Mouse (Mus musculus): ENCODE results near the gene Ap2a2. TPM values are rescaled to one million over a fixed set of nuclear protein-coding genes. Genes with fewer than 3 reads are reported as not detected.

Ap2a2 gene
- polyA plus RNA-seq, 2 experiments = 39.5 to 71.6 TPM

GRCm38 (mm10) chr7:141566587-141566986 is 4.6 kb downstream of the Ap2a2 start:
- no peak overlapping the region for H3K4me2 ChIP-seq (replicated peaks; ENCODE audit: low read depth, low read length, severe bottlenecking)
- no peak for TF ChIP-seq POLR2A (IDR thresholded peaks at IDR 0.05; ENCODE audit: borderline replicate concordance, extremely low read depth, insufficient read depth, insufficient read length)
- DNase-seq (ENCODE audit: low spot score) (no peak), ATAC-seq (ENCODE audit: low FRiP score, low read depth) (no peak)
- H3K9me3 ChIP-seq (ENCODE audit: control insufficient read depth, low read length) = no peaks in the 10 kb centered on the region
- no peak overlapping the region for H3K27ac ChIP-seq (replicated peaks; ENCODE audit: low read depth, low read length)
- peaks cover 19% of the 10 kb centered on the region for H3K4me1 ChIP-seq (ENCODE audit: control insufficient read depth, insufficient read depth, low read length)
- no peak overlapping the region for H3K9ac ChIP-seq (ENCODE audit: low read depth, low read length, severe bottlenecking)
- 87% methylated on average over 7 of the region's 7 CpGs for WGBS
- no peaks in the 10 kb centered on the region for H3K27me3 ChIP-seq (ENCODE audit: control insufficient read depth, insufficient read depth, low read length)
- H3K36me3 ChIP-seq (ENCODE audit: control insufficient read depth, insufficient read depth, low read length) = peaks cover 9% of the 10 kb centered on the region; the same call in 1 of the 2 replicates
- H3K4me3 ChIP-seq (replicated peaks; ENCODE audit: low read length) = no peak overlapping the region

- H3K4me1 ChIP-seq (ENCODE audit: control insufficient read depth, insufficient read depth, low read length) = peaks cover 5% of the 10 kb centered on the region
- no peak overlapping the region for H3K27ac ChIP-seq (replicated peaks; ENCODE audit: low read depth, low read length)
- ATAC-seq (ENCODE audit: low FRiP score, low read depth) (no peak), DNase-seq (ENCODE audit: low spot score) (no peak)
- peaks cover 7% of the 10 kb centered on the region for H3K36me3 ChIP-seq (ENCODE audit: control insufficient read depth, insufficient read depth, low read length)
- H3K4me2 ChIP-seq (replicated peaks; ENCODE audit: low read depth, low read length, severe bottlenecking) = no peak overlapping the region
- H3K4me3 ChIP-seq (replicated peaks; ENCODE audit: low read length) = no peak overlapping the region
- H3K9me3 ChIP-seq (ENCODE audit: control insufficient read depth, low read length) = no peaks in the 10 kb centered on the region
- 80% methylated on average over 9 of the region's 9 CpGs for WGBS
- no peaks in the 10 kb centered on the region for H3K27me3 ChIP-seq (ENCODE audit: control insufficient read depth, insufficient read depth, low read length)
- TF ChIP-seq POLR2A (IDR thresholded peaks at IDR 0.05; ENCODE audit: borderline replicate concordance, extremely low read depth, insufficient read depth, insufficient read length) = no peak
- H3K9ac ChIP-seq (ENCODE audit: low read depth, low read length, severe bottlenecking) = no peak overlapping the region
These were observed 7.4 kb downstream of the Ap2a2 start for GRCm38 (mm10) chr7:141569283-141569803.

GRCm38 (mm10) chr7:141569916-141570315 is 7.9 kb downstream of the Ap2a2 start:
- Histone ChIP-seq H3K9ac (ENCODE audit: low read depth, low read length, severe bottlenecking) (no peak overlapping the region), H3K4me1 (ENCODE audit: control insufficient read depth, insufficient read depth, low read length) (no peaks in the 10 kb centered on the region), H3K27me3 (ENCODE audit: control insufficient read depth, insufficient read depth, low read length) (no peaks in the 10 kb centered on the region), H3K4me3 (replicated peaks; ENCODE audit: low read length) (no peak overlapping the region), H3K36me3 (ENCODE audit: control insufficient read depth, insufficient read depth, low read length) (peaks cover 5% of the 10 kb centered on the region), H3K27ac (replicated peaks; ENCODE audit: low read depth, low read length) (no peak overlapping the region), H3K9me3 (ENCODE audit: control insufficient read depth, low read length) (no peaks in the 10 kb centered on the region), H3K4me2 (replicated peaks; ENCODE audit: low read depth, low read length, severe bottlenecking) (no peak overlapping the region)
- no peak for TF ChIP-seq POLR2A (IDR thresholded peaks at IDR 0.05; ENCODE audit: borderline replicate concordance, extremely low read depth, insufficient read depth, insufficient read length)
- no peak for ATAC-seq (ENCODE audit: low FRiP score, low read depth)
- WGBS = 92% methylated on average over 3 of the region's 3 CpGs
- no peak for DNase-seq (ENCODE audit: low spot score)

- no peak overlapping the region for H3K4me3 ChIP-seq (replicated peaks; ENCODE audit: low read length)
- 78% methylated on average over 4 of the region's 4 CpGs for whole genome bisulfite sequencing
- H3K4me1 ChIP-seq (ENCODE audit: control insufficient read depth, insufficient read depth, low read length) = no peaks in the 10 kb centered on the region
- no peak for TF ChIP-seq POLR2A (IDR thresholded peaks at IDR 0.05; ENCODE audit: borderline replicate concordance, extremely low read depth, insufficient read depth, insufficient read length)
- H3K27ac ChIP-seq (replicated peaks; ENCODE audit: low read depth, low read length) = no peak overlapping the region
- no peak overlapping the region for H3K4me2 ChIP-seq (replicated peaks; ENCODE audit: low read depth, low read length, severe bottlenecking)
- H3K9ac ChIP-seq (ENCODE audit: low read depth, low read length, severe bottlenecking) = no peak overlapping the region
- ATAC-seq (ENCODE audit: low FRiP score, low read depth) (no peak), DNase-seq (ENCODE audit: low spot score) (no peak)
- H3K36me3 ChIP-seq (ENCODE audit: control insufficient read depth, insufficient read depth, low read length) = no peaks in the 10 kb centered on the region; the same call in none of the 2 replicates
- no peaks in the 10 kb centered on the region for H3K9me3 ChIP-seq (ENCODE audit: control insufficient read depth, low read length)
- no peaks in the 10 kb centered on the region for H3K27me3 ChIP-seq (ENCODE audit: control insufficient read depth, insufficient read depth, low read length)
These were observed 8.8 kb downstream of the Ap2a2 start for GRCm38 (mm10) chr7:141570625-141571295.

- Histone ChIP-seq H3K27ac (replicated peaks; ENCODE audit: low read depth, low read length) (no peak overlapping the region), H3K4me1 (ENCODE audit: control insufficient read depth, insufficient read depth, low read length) (no peaks in the 10 kb centered on the region), H3K36me3 (ENCODE audit: control insufficient read depth, insufficient read depth, low read length) (no peaks in the 10 kb centered on the region; the same call in 1 of the 2 replicates), H3K27me3 (ENCODE audit: control insufficient read depth, insufficient read depth, low read length) (no peaks in the 10 kb centered on the region), H3K9me3 (ENCODE audit: control insufficient read depth, low read length) (no peaks in the 10 kb centered on the region), H3K4me2 (replicated peaks; ENCODE audit: low read depth, low read length, severe bottlenecking) (no peak overlapping the region), H3K4me3 (replicated peaks; ENCODE audit: low read length) (no peak overlapping the region), H3K9ac (ENCODE audit: low read depth, low read length, severe bottlenecking) (no peak overlapping the region)
- ATAC-seq (ENCODE audit: low FRiP score, low read depth) (no peak), DNase-seq (ENCODE audit: low spot score) (no peak)
- no peak for TF ChIP-seq POLR2A (IDR thresholded peaks at IDR 0.05; ENCODE audit: borderline replicate concordance, extremely low read depth, insufficient read depth, insufficient read length)
- WGBS = 58% methylated on average over 3 of the region's 3 CpGs
These were observed 12.1 kb downstream of the Ap2a2 start for GRCm38 (mm10) chr7:141574041-141574440.

All from limb, embryonic 14.5 days (tissue).